Mouse (Mus musculus): ENCODE measurements around the gene Fbln2.

Gene Fbln2

GRCm38 (mm10) chr6:91231523-91231922 is 19.3 kb downstream of the Fbln2 start:
- DNase-seq = no peak

GRCm38 (mm10) chr6:91233011-91233410 is 20.8 kb downstream of the Fbln2 start:
- DNase-seq = no peak

- DNase-seq = no peak
These were observed 21.3 kb downstream of the Fbln2 start for GRCm38 (mm10) chr6:91233424-91234015.

- no peak for DNase-seq
These were observed 23.8 kb downstream of the Fbln2 start for GRCm38 (mm10) chr6:91236006-91236405.

- DNase-seq = no peak
These were observed 24.2 kb downstream of the Fbln2 start for GRCm38 (mm10) chr6:91236429-91236828.

GRCm38 (mm10) chr6:91237273-91237672 is 25.0 kb downstream of the Fbln2 start:
- DNase-seq = no peak

- DNase-seq = no peak
These were observed 28.3 kb downstream of the Fbln2 start for GRCm38 (mm10) chr6:91240537-91240936.

- no peak for DNase-seq
These were observed 28.7 kb downstream of the Fbln2 start for GRCm38 (mm10) chr6:91240964-91241363.

- DNase-seq = no peak
These were observed 31.1 kb downstream of the Fbln2 start for GRCm38 (mm10) chr6:91243395-91243794.

- no peak for DNase-seq
These were observed 32.1 kb downstream of the Fbln2 start for GRCm38 (mm10) chr6:91244331-91244730.

- no peak for DNase-seq
These were observed 33.1 kb downstream of the Fbln2 start for GRCm38 (mm10) chr6:91245331-91245730.

- no peak for DNase-seq
These were observed 35.1 kb downstream of the Fbln2 start for GRCm38 (mm10) chr6:91247343-91247742.

- DNase-seq = no peak
These were observed 36.4 kb downstream of the Fbln2 start for GRCm38 (mm10) chr6:91248627-91249026.

GRCm38 (mm10) chr6:91249797-91250196 is 37.5 kb downstream of the Fbln2 start:
- no peak for DNase-seq

GRCm38 (mm10) chr6:91259440-91260120 is 47.3 kb downstream of the Fbln2 start:
- no peak for DNase-seq

- DNase-seq = no peak
These were observed 48.2 kb downstream of the Fbln2 start for GRCm38 (mm10) chr6:91260347-91260986.

- no peak for DNase-seq
These were observed 48.7 kb downstream of the Fbln2 start for GRCm38 (mm10) chr6:91260987-91261367.

- no peak for DNase-seq
These were observed 53.4 kb downstream of the Fbln2 start for GRCm38 (mm10) chr6:91265616-91266015.

- no peak for DNase-seq
These were observed 54.4 kb downstream of the Fbln2 start for GRCm38 (mm10) chr6:91266647-91267046.

- no peak for DNase-seq
These were observed 56.1 kb downstream of the Fbln2 start for GRCm38 (mm10) chr6:91268318-91268717.

GRCm38 (mm10) chr6:91277549-91277948 is 65.3 kb downstream of the Fbln2 start:
- peak in 1 of 2 experiments; percentile 40 for DNase-seq

- no peak for DNase-seq
These were observed 66.0 kb downstream of the Fbln2 start for GRCm38 (mm10) chr6:91278302-91278701.

GRCm38 (mm10) chr6:91279477-91279876 is 67.2 kb downstream of the Fbln2 start:
- no peak for DNase-seq

- peak; percentile 48 to 85 for DNase-seq
These were observed 69.0 kb downstream of the Fbln2 start for GRCm38 (mm10) chr6:91281206-91281605.
